ENCODE assay signal across 9 mouse cellular contexts in genomic region chr8:31033281-31033680, GRCm38 (mm10).
A peak's percentile ranks its signal among the peaks of the same experiment; 100 is the strongest.
DNase-seq lines count a peak whose midpoint lies in the region; ATAC-seq and TF ChIP-seq lines count a peak whose summit lies in the region.
"Had no signal": no experiment of that assay in that cellular context is flagged by ENCODE, and none has a peak within 500 bp of the region (broad histone marks: within the 10 kb centered on the region; RNA-seq: fewer than 3 reads in every experiment).

No protein-coding gene starts in this region.

- peaks cover 33% of the 10 kb centered on the region for H3K4me1 ChIP-seq in forebrain, embryonic 13.5 days
- H3K4me1 ChIP-seq in heart, postnatal 0 days (ENCODE audit: control insufficient read depth, insufficient read depth) = no peaks in the 10 kb centered on the region
- no peaks in the 10 kb centered on the region for H3K4me1 ChIP-seq in liver, embryonic 14.5 days (replicated peaks; ENCODE audit: control insufficient read depth in 2 of 2, insufficient read depth in 2 of 2, low read length in 1 of 2)
- 0 out of 2 replicates have a peak, but pooled peaks cover 4% of the 10 kb centered on the region for H3K4me1 ChIP-seq in stomach, embryonic 15.5 days

- peak overlapping the region; percentile 26; the same call in 1 of the 2 replicates for H3K27ac ChIP-seq in forebrain, embryonic 13.5 days
- no peak overlapping the region for H3K27ac ChIP-seq in heart, postnatal 0 days (ENCODE audit: low read depth)
- no peak overlapping the region for H3K27ac ChIP-seq in liver, embryonic 14.5 days
- 0 out of 2 replicates have a peak overlapping the region, but pooled peaks have one; percentile 1 for H3K27ac ChIP-seq in stomach, embryonic 15.5 days

- ATAC-seq in CD4-positive, CD25-positive, alpha-beta regulatory T cell, adult 4 months = peak; percentile 58
- ATAC-seq in forebrain, embryonic 13.5 days = peak; percentile 66
- ATAC-seq in heart, postnatal 0 days (ENCODE audit: insufficient read depth, low read depth) = no peak
- ATAC-seq in liver, embryonic 14.5 days (ENCODE audit: insufficient read depth) = no peak
- ATAC-seq in stomach, embryonic 15.5 days (ENCODE audit: insufficient read depth, low FRiP score, low read depth) = no peak

- H3K9ac ChIP-seq in forebrain, embryonic 13.5 days = peak overlapping the region; percentile 55; the same call in 1 of the 2 replicates
- H3K9ac ChIP-seq in heart, postnatal 0 days (replicated peaks; ENCODE audit: low read depth, low read length) = no peak overlapping the region; the same call in 1 of the 2 replicates
- H3K9ac ChIP-seq in liver, embryonic 14.5 days (replicated peaks) = no peak overlapping the region
- H3K9ac ChIP-seq in stomach, embryonic 15.5 days = no peak overlapping the region; the same call in 1 of the 2 replicates

- no peaks in the 10 kb centered on the region for H3K36me3 ChIP-seq in forebrain, embryonic 13.5 days (ENCODE audit: poor library complexity, severe bottlenecking)
- H3K36me3 ChIP-seq in heart, postnatal 0 days (replicated peaks; ENCODE audit: control insufficient read depth, insufficient read depth, low read length) = no peaks in the 10 kb centered on the region
- no peaks in the 10 kb centered on the region for H3K36me3 ChIP-seq in liver, embryonic 14.5 days (replicated peaks; ENCODE audit: control insufficient read depth, insufficient read depth, low read depth)
- no peaks in the 10 kb centered on the region for H3K36me3 ChIP-seq in stomach, embryonic 15.5 days

- peak overlapping the region; percentile 60 for H3K4me2 ChIP-seq in forebrain, embryonic 13.5 days
- peak overlapping the region; percentile 63 for H3K4me2 ChIP-seq in heart, postnatal 0 days (ENCODE audit: low read depth, low read length)
- H3K4me2 ChIP-seq in liver, embryonic 14.5 days (ENCODE audit: low read depth) = peak overlapping the region; percentile 30
- peak overlapping the region; percentile 49 for H3K4me2 ChIP-seq in stomach, embryonic 15.5 days

- peak; percentile 66 for DNase-seq in c-Kit-positive CD71-negative TER-119-negative erythroid progenitor cells, embryonic 14.5 days (ENCODE audit: low read depth)
- peak; percentile 66 for DNase-seq in heart, postnatal 0 days (ENCODE audit: low spot score)
- DNase-seq in kidney, postnatal 36 days = peak; percentile 83 to 93
- peak; percentile 22 to 30 (median 24) for DNase-seq in liver, embryonic 14.5 days (ENCODE audit: low read depth in 3 of 3, low spot score in 3 of 3)
- peak; percentile 95 for DNase-seq in neural tube, embryonic 10.5 days (ENCODE audit: extremely low spot score, low spot score)

- H3K4me3 ChIP-seq in forebrain, embryonic 13.5 days = peak overlapping the region; percentile 32
- peak overlapping the region; percentile 41 for H3K4me3 ChIP-seq in heart, postnatal 0 days (ENCODE audit: low read depth, low read length)
- H3K4me3 ChIP-seq in liver, embryonic 14.5 days (ENCODE audit: insufficient read depth in 1 of 2, low read depth in 2 of 2, low read length in 2 of 2) = peak overlapping the region in 1 of 2 experiments; percentile 42; a peak in 1 of 4 replicates
- H3K4me3 ChIP-seq in stomach, embryonic 15.5 days (replicated peaks) = peak overlapping the region; percentile 41
- H3K4me3 ChIP-seq: erythroblast, embryonic 14.5 days had no signal

- 0 out of 2 replicates have a peak, but pooled peaks cover 4% of the 10 kb centered on the region for H3K27me3 ChIP-seq in forebrain, embryonic 13.5 days
- no peaks in the 10 kb centered on the region for H3K27me3 ChIP-seq in heart, postnatal 0 days (ENCODE audit: control insufficient read depth, insufficient read depth, low read length)
- H3K27me3 ChIP-seq in liver, embryonic 14.5 days (ENCODE audit: control insufficient read depth, insufficient read depth, low read length) = no peaks in the 10 kb centered on the region
- no peaks in the 10 kb centered on the region for H3K27me3 ChIP-seq in stomach, embryonic 15.5 days (replicated peaks)

- TF ChIP-seq CTCF in heart, postnatal 0 days (IDR thresholded peaks at IDR 0.05; ENCODE audit: low read depth) = peak; percentile 96
- TF ChIP-seq CTCF in liver, embryonic 14.5 days (IDR thresholded peaks at IDR 0.05; ENCODE audit: low read depth) = peak; percentile 97

- no peak for TF ChIP-seq EP300 in heart, postnatal 0 days (IDR thresholded peaks at IDR 0.05; ENCODE audit: low read depth)
- no peak for TF ChIP-seq EP300 in liver, embryonic 14.5 days (IDR thresholded peaks at IDR 0.05; ENCODE audit: low read depth)

- H3K9me3 ChIP-seq in forebrain, embryonic 13.5 days (replicated peaks) = no peaks in the 10 kb centered on the region
- H3K9me3 ChIP-seq in heart, postnatal 0 days (replicated peaks; ENCODE audit: control insufficient read depth, low read length) = no peaks in the 10 kb centered on the region
- H3K9me3 ChIP-seq in liver, embryonic 14.5 days (ENCODE audit: control insufficient read depth, low read length) = no peaks in the 10 kb centered on the region
- H3K9me3 ChIP-seq in stomach, embryonic 15.5 days = no peaks in the 10 kb centered on the region

- WGBS in forebrain, embryonic 13.5 days = 1% methylated on average over 13 of the region's 13 CpGs
- WGBS in heart, postnatal 0 days = 6% methylated on average over 13 of the region's 13 CpGs
- 5% methylated on average over 13 of the region's 13 CpGs for WGBS in liver, embryonic 14.5 days (ENCODE audit: insufficient replicate concordance)
- 2% methylated on average over 13 of the region's 13 CpGs for WGBS in stomach, embryonic 15.5 days

Comparison
In these comparisons a context has a peak if more than half of its experiments do, and no peak if none do; other contexts are left out.
1. ATAC-seq: peak in CD4-positive, CD25-positive, alpha-beta regulatory T cell, adult 4 months (single experiment) and forebrain, embryonic 13.5 days (single experiment); none in heart, postnatal 0 days (single experiment), liver, embryonic 14.5 days (single experiment) and stomach, embryonic 15.5 days (single experiment).
2. DNase-seq: peak in every context shown above with its lines; median percentile 95 in neural tube, embryonic 10.5 days; 88 in kidney, postnatal 36 days; 66 in c-Kit-positive CD71-negative TER-119-negative erythroid progenitor cells, embryonic 14.5 days; 66 in heart, postnatal 0 days; 24 in liver, embryonic 14.5 days.
3. H3K27ac ChIP-seq: peak in forebrain, embryonic 13.5 days (single experiment) and stomach, embryonic 15.5 days (single experiment); none in heart, postnatal 0 days (single experiment) and liver, embryonic 14.5 days (single experiment).
4. Peak in every context shown above with its lines, with median percentiles within 50 percentile points of each other: H3K4me2 ChIP-seq.